Mouse (Mus musculus) right cerebral cortex, postnatal 25 days (tissue): ENCODE data around the gene Hnrnpa2b1.

Source experiments
- DNase-seq: peaks from one replicate; pipeline ENCODE4 v3.0.0; 2022

Gene Hnrnpa2b1

GRCm38 (mm10) chr6:51468891-51469561 lies 668 bp downstream of the Hnrnpa2b1 start:
- peak; percentile 78 for DNase-seq

- no peak for DNase-seq
These were observed 2.0 kb downstream of the Hnrnpa2b1 start for GRCm38 (mm10) chr6:51467649-51468048.

- DNase-seq: no peak
These were observed 9.3 kb downstream of the Hnrnpa2b1 start for GRCm38 (mm10) chr6:51460363-51460762.

- no peak for DNase-seq
These were observed 9.7 kb downstream of the Hnrnpa2b1 start for GRCm38 (mm10) chr6:51460021-51460360.

- DNase-seq: no peak
These were observed 10.2 kb downstream of the Hnrnpa2b1 start for GRCm38 (mm10) chr6:51459313-51460020.

- DNase-seq: no peak
These were observed 10.8 kb downstream of the Hnrnpa2b1 start for GRCm38 (mm10) chr6:51458925-51459312.

GRCm38 (mm10) chr6:51457770-51458387 lies 11.8 kb downstream of the Hnrnpa2b1 start:
- DNase-seq: no peak

GRCm38 (mm10) chr6:51457283-51457682 lies 12.4 kb downstream of the Hnrnpa2b1 start:
- DNase-seq: no peak

- no peak for DNase-seq
These were observed 13.5 kb downstream of the Hnrnpa2b1 start for GRCm38 (mm10) chr6:51456198-51456597.

GRCm38 (mm10) chr6:51454949-51455348 lies 14.7 kb downstream of the Hnrnpa2b1 start:
- no peak for DNase-seq

- no peak for DNase-seq
These were observed 16.7 kb downstream of the Hnrnpa2b1 start for GRCm38 (mm10) chr6:51452927-51453503.

- DNase-seq: no peak
These were observed 27.4 kb downstream of the Hnrnpa2b1 start for GRCm38 (mm10) chr6:51442191-51442835.

- no peak for DNase-seq
These were observed 30.8 kb downstream of the Hnrnpa2b1 start for GRCm38 (mm10) chr6:51438826-51439330.

- no peak for DNase-seq
These were observed 32.0 kb downstream of the Hnrnpa2b1 start for GRCm38 (mm10) chr6:51437665-51438064.

- DNase-seq: no peak
These were observed 35.4 kb downstream of the Hnrnpa2b1 start for GRCm38 (mm10) chr6:51434270-51434669.

- DNase-seq: no peak
These were observed 36.9 kb downstream of the Hnrnpa2b1 start, which contains the start of gene Nfe2l3 for GRCm38 (mm10) chr6:51432535-51433397. Gene Nfe2l3 (plus strand): TSS chr6:51432670.

GRCm38 (mm10) chr6:51424537-51424936 lies 45.2 kb downstream of the Hnrnpa2b1 start:
- DNase-seq: no peak

GRCm38 (mm10) chr6:51423466-51424122 lies 46.1 kb downstream of the Hnrnpa2b1 start:
- DNase-seq: no peak

- DNase-seq: no peak
These were observed 52.3 kb downstream of the Hnrnpa2b1 start for GRCm38 (mm10) chr6:51417306-51417936.

GRCm38 (mm10) chr6:51416433-51416832 lies 53.3 kb downstream of the Hnrnpa2b1 start:
- DNase-seq: no peak
